Mouse (Mus musculus): ENCODE data around the gene Sdk2. TPM values are rescaled to one million over a fixed set of nuclear protein-coding genes. Genes with fewer than 3 reads are reported as not detected.

Sdk2 gene
- total RNA-seq, 2 experiments from 2014 or later: 3.1 to 6.0 TPM

DNA sequence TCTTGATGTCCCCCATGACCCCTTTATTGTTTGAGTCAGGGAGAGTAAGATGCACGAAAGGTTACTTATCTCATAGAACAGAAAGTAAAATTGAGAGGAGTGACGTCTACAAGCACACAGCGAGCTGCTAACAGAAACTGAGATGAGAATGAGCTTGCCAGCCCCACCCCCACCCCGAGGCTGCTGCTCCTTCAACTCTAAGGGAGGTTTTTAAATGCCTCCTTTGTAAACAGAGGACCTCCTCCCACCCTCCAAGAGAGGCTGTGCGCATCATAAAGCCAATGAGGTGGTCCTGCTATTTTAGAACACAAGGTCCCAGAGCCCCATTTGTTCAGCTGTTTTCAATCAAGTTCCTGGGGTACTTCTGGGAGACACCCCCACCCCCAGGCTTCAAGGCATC, 303.4 kb downstream of the Sdk2 start:
- DNase-seq: no peak

DNA sequence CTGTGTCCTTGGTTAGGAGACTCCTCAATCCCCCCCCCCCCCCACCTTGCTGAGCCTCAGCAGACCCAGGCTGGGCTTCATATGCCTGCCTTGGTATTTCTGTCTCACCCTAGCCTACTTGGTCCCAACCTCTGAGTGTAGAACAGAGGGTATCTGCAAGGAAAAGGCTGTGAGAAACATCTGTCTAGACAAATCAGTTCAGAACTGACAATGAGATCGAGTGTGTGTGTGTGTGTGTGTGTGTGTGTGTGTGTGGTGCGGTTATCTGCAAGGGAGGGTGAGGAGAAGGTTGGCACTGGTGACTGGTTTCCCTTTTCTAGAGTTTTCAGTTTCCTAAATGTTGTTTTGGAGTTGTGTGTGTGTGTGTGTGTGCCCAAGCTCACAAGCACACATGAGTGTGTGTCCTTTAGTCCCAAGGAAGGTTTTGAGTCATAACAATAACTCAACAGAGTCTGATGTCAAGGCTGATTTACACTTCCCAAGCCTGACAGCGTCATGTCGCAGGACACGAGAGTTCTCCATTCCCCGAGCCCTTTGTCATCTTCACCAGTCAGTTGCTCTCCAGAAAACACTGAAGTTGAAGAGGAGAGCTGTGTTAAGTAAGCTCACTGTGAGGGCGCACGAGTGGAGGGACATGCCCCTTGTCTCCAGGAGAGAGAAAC, 304.6 kb downstream of the Sdk2 start:
- no peak for DNase-seq

DNA sequence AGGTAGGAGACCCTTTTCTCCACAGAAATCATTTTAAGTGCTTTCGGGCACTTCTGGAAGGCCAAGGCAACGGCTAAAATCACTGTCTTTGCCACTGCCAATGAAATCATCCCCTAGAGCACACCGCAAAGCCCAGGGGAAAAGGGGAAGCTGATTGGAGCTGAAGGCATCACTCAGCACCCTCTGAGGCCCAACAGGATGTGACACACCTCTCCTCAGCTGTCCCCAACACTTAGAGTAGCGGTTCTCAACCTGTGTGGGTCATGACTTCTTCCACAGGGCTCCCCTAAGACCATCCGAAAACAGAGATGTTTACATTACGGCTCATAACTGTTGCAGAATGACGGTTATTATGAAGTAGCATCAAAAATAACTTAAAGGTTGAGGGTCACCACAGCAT, 305.2 kb downstream of the Sdk2 start:
- no peak for DNase-seq

DNA sequence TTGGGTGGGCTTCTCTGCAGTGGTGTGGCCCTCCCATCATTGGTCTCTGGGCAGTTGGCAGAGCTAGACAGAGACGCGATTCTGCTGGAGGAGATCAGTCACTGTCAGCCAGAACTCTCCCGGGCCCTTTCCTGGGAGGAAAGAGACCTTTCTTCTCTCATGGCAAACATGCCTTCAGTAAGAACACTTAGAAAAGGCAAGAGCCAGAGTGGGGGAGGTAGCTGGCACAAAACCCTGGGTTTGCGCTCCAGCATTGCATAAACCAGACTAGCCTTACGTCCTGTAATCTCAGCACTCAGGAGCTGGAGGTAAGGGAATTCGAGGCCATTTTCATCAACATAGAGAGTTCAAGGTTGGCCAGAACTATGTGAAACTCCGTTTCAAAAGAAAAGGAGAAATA, 306.4 kb downstream of the Sdk2 start:
- DNase-seq: peak; percentile 72 to 80

DNA sequence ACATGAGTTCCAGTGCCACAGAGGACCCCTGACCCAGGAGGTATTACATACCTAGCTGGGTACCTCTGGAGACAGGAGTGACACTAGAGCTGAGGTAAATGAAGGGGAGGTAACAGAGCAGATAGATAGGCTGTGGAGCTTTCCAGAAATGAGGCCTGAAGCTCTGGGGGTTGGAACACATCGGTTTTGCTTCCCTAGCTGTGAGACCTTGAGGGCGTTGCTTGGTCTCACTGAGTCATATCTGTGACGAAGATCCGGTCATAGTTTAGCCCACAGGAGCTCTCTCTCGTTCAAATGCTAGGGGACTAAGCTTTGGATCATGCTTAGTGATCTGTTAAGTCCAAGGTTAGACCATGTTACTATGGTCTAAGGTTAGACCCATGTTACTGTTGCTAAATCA, 308.0 kb downstream of the Sdk2 start:
- DNase-seq: no peak

DNA sequence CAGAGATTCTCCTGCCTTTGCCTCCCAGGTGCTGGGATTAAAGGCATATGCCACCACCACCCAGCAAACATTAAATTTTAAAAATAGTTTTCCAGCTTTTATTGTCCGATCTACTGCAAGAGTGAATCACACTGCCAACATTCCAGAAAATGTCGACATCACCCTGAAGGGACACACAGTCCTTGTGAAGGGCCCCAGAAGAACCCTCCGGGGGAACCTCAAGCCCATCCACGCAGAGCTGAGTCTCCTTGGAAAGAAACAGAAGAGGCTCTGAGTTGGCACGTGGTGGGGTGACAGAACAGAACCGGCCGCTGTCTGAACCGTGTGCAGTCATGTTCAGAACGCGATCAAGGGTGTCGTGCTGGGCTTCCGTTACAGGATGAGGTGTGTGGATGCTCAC, 310.3 kb downstream of the Sdk2 start:
- DNase-seq: no peak

DNA sequence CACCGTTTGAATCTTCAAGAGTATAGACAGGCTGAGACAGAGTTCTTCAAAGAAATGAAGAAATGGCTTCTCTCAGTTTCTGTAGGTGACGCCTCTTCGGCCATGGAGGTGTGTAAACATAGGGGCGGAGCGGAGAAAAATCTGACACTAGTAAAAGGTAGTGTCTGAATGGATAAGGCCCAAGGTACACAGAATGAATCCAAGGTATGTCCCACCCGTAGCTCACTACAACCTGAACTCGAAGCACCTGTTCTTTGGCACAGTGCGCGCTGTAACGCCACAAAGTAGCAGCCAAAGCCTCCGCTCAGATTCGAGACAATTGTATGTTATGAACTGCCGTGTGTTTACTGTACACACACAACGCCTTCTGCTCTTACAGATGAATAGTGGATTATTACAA, 311.0 kb downstream of the Sdk2 start:
- DNase-seq: no peak

DNA sequence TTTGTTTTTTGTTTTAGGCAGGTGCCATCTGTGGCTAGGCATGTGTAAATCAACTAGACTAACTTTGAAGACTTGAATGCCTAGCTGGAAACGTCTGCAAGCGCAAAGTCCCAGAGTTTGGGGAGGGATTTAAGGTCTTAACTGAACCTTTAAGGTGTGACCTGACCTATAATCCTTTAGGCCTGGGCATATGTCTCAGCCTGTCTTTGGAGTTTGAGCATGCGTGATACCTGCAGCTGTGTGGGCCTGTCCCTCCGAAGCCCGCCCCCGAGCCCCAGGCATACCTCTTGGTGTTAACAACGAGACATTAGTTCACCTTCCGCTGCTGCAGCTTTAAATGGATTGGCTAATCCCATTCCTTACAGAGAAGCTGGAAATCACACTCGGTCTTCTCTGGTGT, 312.0 kb downstream of the Sdk2 start:
- no peak for DNase-seq

DNA sequence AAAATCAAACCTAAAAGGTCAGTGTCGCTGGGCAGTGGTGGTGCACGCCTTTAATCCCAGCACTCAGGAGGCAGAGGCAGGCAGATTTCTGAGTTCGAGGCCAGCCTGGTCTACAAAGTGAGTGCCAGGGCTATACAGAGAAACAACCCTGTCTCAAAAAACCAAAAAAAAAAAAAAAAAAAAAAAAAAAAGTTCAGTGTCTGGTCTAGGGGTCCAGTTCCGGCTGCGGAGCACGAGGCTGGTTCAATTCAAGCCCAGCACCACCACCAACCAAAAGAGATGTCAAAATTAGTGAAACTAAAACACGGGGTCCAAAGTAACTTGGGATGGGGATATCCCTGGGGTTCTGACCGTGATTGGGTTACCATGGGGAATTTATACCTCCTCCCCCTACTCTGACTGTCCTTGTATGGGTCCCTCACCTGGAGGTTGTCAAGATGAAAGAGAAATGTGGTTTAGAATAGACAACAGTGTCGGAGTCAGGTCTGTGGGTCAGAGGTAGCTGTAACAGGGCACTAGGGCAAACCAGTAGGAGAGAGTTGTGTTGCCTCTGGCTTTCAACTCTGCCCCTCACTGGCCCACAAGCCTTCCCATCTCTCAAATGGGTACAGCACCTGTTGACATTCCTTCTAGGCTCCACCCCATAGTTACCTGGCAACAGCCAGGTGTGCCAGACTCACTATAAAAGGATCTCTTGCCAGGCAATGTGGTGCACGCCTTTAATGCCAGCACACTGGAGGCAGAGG, 314.0 kb downstream of the Sdk2 start:
- no peak for DNase-seq

DNA sequence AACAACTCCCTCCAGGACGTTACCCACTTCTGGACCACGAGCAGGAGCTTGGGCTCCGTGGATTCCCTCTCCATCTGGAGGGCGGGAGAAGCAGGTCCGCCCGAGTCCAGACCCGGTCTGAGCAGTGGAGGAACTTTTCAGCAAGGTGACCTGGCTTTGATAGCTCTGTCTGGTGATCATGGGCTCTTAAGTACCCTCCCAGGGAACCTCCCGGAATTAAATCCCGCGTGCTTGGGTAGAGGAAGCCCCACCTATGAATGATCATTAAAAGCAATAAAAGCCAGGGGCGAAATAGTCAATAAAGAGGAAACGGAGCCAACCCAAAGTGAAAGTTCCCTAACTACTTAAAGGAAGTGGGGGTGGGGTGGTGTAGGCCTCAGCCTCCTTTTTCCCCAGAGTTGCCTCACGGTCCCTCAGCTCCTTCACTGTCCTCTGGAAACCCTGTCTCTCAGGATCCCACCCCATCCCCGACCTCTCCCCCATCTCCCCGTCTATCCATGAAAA, 314.6 kb downstream of the Sdk2 start:
- DNase-seq: no peak

DNA sequence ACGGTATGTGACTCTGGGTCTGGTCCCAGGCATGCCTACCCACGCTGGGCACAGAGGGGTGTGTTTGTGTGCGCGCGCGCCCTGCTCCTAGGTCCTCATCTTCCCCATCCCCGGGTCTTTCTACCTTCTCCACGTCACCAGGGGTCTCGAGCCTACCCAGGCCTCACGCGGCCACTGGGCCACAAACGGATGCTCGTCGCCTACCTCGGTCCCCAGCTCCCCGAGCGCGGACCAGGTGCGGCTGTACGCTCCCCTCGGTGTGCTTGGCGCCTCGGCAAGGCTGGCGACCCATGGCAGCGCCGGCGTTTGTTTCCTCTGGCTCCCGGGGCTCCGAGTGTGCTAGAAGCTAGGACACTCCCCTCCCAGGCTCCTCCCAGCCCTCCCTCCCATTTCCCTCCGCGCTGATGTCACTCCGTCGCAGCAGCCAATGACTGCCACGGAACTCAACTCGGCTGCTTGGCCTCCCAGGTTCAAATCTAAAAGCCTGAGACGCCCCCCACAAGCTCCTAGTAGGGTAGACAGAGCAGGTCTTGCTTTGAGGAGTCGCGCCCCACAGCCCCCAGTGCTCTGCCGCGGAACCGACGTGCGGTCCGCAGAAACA, 315.3 kb downstream of the Sdk2 start, which contains the start of gene Cdc42ep4:
TSS of gene Cdc42ep4 (minus strand) at position 398 of the 601 bp plus-strand sequence.
- DNase-seq: peak; percentile 92 to 93

DNA sequence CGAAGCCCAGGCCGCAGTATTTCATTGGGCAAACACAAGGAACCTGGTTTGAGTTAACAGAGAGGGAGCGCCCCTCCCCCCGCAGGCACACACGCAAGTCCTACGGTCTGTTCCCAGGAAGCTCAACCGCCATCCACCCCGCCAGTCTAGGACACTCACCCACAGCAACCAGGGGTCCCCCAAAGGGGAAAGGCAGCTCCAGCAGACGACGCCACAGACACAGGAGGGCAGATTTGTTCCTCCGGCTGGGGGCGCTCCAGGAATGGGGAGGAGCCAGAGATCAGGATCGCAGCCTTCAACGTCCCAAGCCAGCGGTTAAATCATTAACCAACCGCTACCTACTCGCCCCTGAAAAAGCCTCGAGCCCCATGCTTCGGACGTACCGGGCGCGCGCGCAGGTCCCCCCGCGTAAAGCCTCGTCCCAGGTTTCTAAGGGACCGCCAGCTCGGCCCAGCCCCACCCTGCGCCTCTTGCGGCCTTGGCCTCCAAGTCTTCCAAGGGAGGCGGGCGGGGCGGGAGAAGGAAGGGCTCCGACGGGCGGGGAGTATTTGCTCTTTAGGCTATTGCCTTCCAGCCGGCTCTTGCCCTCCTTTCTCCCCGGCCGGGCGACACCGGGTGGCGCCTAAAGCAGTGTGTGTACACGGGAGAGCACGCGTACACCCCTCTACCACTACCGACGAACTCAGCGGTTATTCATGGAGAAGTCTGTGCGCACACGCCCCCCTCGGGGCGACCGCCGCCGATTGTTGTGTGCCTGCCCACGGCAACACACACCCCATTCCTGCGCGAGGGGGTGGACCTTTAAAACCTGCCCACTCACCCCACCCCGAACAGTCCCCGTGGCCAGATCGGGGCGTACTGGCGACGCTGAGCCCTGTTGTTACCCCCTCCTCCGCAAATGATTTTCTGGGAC, 316.0 kb downstream of the Sdk2 start:
- DNase-seq: peak; percentile 80 to 87

DNA sequence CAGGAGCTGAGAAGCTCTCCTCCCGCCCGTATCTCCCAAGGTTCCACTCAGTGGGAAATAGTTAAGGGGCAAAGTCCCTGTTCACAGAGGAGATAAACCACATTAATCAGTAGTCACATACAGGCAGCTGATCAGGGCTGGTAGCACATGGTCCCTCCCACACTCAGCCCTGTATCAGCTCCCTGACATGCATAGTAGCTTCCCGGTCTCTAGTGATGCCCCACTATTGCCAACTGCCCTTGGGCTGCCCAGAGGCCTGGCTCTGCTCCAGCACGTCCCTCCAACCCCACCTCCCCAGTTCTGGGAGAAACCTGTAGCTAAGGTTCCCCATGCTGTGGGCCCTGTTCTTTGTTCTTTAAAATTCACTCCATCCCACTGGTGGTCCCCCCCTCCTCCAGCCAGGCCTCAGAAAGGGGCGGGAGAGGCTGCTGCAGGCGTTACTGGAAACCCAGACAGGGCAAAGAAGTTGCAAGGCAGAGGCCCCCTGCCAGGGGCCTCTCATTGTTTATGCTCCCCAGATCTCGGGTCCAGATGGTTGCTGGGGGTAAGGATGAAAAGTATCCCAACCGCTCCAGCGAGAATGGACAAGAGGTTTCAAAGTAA, 317.0 kb downstream of the Sdk2 start:
- peak; percentile 57 to 69 for DNase-seq

DNA sequence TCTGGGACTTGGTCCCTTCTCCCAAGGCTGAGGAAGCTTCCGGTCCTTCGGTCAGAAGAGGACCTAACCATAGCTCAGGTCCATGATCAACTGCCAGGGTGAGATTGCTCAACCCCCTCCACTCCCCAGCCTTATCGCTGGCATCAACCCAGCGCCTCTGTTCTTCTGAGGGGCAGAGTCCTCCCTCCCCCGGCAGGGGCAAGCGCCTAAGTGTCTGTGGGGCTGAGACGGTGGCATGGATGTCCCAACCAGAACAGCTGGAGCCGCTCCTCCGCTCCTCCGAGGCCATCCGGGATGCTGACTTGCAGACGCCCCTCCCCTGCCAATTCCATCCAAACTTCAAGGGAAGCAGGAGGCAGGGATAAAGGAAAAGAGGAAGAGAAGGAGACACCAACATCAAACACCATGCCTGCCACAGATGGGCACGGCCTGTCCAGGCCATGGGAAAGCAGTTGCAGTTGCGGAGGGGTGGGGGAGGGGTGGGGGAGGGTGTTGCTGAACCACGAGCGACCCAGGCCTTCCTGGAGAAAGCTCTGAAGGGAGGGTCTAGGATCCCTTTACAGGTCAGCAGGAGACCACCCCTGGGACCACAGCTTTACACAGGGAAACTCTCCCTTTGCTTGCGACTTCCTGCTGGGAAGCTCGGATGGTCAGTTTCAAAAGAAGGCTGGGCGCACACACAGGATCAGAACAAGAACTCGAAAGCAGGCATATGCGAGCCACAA, 317.9 kb downstream of the Sdk2 start:
- peak; percentile 78 to 81 for DNase-seq

DNA sequence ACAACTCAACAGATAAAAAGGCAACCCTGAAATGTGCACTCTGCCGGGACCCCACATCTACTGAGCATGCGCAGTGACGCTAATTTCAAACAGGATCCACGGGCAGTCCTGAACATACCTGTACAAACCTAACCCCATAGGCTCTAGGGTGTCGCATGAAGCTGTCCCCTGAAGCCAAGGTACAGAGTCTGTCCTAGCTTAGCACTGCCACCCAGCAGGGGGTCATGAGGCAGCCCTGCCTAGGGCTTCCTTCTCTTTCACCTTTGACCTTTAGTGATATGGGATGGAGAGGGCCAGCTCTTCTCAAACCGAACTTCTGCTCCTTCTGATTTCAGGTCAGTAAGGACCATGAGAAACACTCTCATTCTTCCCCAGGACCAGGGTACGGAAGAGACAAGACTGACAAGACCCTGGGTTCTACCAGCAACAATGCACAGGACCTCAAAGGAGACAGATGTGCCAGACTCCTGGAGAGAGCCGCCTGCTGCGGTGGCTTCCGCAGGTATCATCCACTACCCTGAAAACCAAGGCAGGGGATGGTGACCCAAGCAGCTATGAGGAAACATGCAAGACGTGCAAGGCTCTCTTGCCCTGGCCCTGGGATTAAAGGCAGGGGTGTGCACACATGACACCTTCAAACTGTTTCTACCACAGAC, 319.0 kb downstream of the Sdk2 start:
- DNase-seq: no peak

DNA sequence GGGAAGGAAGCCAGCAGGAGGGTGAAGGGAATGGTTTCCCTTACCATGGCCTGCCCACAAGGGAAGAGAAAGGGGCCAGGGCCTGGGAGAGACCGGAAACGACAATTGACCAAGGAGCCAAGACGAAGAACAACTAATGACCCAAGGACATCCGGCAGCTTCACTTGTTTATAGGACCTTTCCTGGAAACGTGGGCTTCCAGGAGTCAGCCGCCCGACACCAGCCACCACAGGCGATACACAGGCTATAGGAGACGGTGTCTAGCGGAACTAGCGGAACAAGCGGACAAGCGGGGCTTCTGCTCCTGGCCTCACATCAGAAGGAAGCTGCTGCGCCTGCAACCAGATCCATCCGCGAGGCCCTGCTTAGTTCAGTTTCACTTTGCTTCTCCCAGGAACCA, 319.8 kb downstream of the Sdk2 start:
- DNase-seq: peak; percentile 50 to 58

DNA sequence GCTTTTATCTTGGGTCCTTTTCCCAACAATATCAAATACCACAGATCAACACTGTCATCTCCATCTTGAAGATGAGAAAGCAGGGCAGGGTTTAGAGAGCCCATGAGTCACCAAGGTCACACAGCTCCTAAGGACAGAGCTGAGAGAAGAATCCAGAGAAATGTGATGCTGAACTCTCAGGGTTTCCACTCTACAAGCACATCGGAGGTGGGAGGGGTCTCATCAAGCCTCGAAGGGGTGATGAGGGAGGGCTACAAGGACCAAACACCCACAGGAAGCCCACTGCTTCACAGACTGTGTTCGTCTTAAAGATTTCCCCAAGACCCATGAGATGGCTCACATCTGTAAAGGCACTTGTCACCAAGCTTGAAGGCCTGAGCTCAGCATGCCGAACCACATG, 320.9 kb downstream of the Sdk2 start:
- DNase-seq: no peak

DNA sequence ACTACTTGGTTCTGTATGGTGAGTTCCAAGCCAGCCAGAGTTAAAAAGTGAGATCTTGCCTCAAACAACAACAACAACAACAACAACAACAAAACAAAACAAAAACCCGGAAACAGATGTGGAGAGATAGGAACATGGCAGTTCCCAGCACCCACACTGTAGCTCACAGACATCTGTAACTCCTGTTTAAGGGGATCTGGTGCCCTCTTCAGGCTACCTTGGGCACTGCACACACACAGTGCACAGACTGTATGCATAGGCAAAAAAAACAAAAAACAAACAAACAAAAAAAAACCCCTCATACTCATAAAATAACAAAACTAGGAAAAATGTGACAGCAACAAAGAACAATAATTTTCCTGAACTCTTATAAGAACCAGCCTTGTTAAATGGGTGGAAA, 323.8 kb downstream of the Sdk2 start:
- no peak for DNase-seq

DNA sequence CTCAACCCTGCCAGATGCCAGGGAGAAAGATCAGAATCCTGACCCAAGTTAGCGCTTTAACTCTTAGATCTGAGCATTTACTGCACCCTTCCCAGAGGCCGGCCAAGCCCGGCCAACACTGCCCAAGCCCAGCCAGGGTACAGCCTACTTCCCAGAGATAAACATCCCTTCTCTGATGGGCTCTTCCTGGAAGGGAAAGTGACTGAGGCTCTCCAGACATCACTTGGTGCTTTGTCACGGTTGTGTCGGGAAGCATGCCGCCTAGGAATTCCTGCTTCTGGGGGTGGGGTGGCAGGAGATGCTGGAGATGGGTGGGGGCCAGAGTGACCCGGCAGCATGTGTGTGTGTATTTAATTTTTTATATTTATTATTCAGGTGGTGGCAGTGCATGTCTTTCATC, 326.7 kb downstream of the Sdk2 start:
- no peak for DNase-seq

DNA sequence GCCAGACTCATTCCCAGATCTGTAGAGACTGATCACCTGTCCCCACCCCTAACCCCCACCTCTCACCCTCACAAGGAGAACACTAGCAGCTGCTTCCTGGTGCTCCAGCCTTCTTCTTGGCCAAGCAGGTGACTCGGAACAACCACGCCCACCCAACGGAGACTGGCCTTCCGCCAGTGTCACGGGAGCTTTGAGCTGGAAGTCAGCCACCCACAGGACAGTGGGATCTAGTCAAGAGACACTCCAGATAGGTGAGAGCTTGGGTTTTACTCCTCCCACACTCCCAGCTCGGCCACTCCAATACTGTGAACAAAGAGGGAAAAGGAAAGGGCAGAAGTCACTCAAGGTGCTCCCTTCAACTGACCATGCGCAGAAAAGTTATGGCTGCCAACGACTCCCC, 327.6 kb downstream of the Sdk2 start:
- DNase-seq: no peak

DNA sequence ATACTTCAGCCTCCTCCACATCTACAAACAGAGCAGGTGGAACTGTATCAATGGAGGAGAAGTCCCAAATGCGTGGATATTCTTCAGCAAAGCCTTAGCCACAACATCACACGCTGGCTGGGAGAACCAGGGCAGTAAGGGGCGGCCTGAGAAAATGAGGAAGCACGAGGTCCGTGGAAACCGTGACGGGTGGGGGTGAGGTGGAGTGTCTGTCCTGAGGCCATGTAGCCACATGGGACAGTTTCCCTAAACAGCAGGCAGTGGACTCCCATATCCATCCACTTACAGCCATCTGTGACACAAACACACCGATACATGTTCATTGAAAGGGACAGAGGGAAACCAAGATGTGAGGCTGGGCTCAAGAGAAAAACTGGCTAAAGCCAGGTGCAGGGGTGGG, 328.9 kb downstream of the Sdk2 start:
- DNase-seq: no peak

All from adrenal gland, postnatal 36 days (tissue).